Mouse (Mus musculus) spleen, adult 2 months (tissue): ENCODE measurements around the gene Eng. TPM values are rescaled to one million over a fixed set of nuclear protein-coding genes. Genes with fewer than 3 reads are reported as not detected.

Experiments
- DNase-seq, 2 experiments: peaks; one replicate each; pipeline versions ENCODE4 v3.0.0 to v3.0.0-alpha.2; 2012 to 2021; ENCODE audit warnings: low spot score in 2 of 2, low read depth in 1 of 2
- H3K27ac ChIP-seq: fragments of 200-500 bp; 2 replicates; pipeline ENCODE4 v1.5.1; 2012; ENCODE audit warnings: low read length, inconsistent platforms; ENCODE audit not compliant: insufficient read depth
- H3K27me3 ChIP-seq: fragments of 200-500 bp; 2 replicates; pipeline ENCODE4 v1.6.1; 2012; ENCODE audit warnings: mild to moderate bottlenecking, moderate library complexity, low read length, inconsistent platforms; ENCODE audit not compliant: control insufficient read depth, insufficient read depth
- H3K36me3 ChIP-seq: fragments of 200-500 bp; 2 replicates; pipeline ENCODE4 v1.6.1; 2012; ENCODE audit warnings: mild to moderate bottlenecking, low read length, inconsistent platforms; ENCODE audit not compliant: control insufficient read depth, insufficient read depth
- H3K4me1 ChIP-seq: fragments of 200-500 bp; 2 replicates; pipeline ENCODE4 v1.6.1; 2011; ENCODE audit warnings: inconsistent platforms; ENCODE audit not compliant: control insufficient read depth, insufficient read depth, insufficient read length
- H3K4me3 ChIP-seq: fragments of 200-500 bp; 2 replicates; pipeline ENCODE4 v1.5.1; 2011; ENCODE audit warnings: mild to moderate bottlenecking, inconsistent platforms; ENCODE audit not compliant: insufficient read depth, insufficient read length; ENCODE audit errors: extremely low read depth
- CTCF ChIP-seq: fragments of 200-500 bp; IDR thresholded peaks from 2 replicates; pipeline ENCODE4 v1.5.1; 2011; ENCODE audit warnings: mild to moderate bottlenecking, inconsistent platforms; ENCODE audit not compliant: insufficient read depth, insufficient read length, insufficient replicate concordance; ENCODE audit errors: extremely low read depth
- POLR2A ChIP-seq: fragments of 200-500 bp; IDR thresholded peaks from 2 replicates; pipeline ENCODE4 v1.6.1; 2011; ENCODE audit warnings: low read depth, low read length, inconsistent platforms
- WGBS: fragments of 180-500 bp; shearing (Covaris S2); methylation state at CpG from one replicate; pipeline ENCODE4 v1.1.7; 2018; 5-methylcytosine and 5-hydroxymethylcytosine counted together
- polyA plus RNA-seq: library from polyadenylated mRNA; depleted of rRNA; stranded (reverse); fragments of >200 nt; gene quantifications from 2 replicates; pipeline ENCODE4 v1.2.3, GENCODE M21; 2012

Gene Eng
- polyA plus RNA-seq, 1 experiment, result 132 TPM

DNA sequence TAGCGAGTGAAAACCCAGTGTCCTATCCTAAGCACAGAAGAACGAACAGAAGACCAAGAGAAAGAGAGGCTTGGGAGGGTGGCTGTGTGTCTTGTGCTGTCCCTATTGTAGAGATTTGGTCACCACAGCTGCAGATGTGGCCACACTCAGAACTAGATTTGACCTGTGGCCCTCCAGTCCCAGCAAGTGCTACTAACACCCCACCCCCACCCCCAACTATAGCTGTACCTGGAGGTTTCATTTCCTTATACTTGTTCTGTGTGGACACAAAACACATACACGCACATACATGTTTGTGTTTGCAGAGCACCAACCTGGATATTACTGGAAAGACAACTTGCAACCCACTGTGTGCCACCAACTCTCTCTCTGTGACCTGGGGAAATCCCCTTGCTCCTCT lies 73.7 kb downstream of the Eng start:
- peak overlapping the region; percentile 93 for H3K27ac ChIP-seq
- TF ChIP-seq CTCF (no peak), POLR2A (no peak)
- no peaks in the 10 kb centered on the region for H3K27me3 ChIP-seq
- peaks cover 3% of the 10 kb centered on the region for H3K36me3 ChIP-seq
- peak overlapping the region; percentile 5; the same call in 1 of the 2 replicates for H3K4me3 ChIP-seq
- 52% methylated on average over 3 of the region's 3 CpGs for WGBS
- no peak for DNase-seq
- peaks cover 33% of the 10 kb centered on the region; the same call in 1 of the 2 replicates for H3K4me1 ChIP-seq

DNA sequence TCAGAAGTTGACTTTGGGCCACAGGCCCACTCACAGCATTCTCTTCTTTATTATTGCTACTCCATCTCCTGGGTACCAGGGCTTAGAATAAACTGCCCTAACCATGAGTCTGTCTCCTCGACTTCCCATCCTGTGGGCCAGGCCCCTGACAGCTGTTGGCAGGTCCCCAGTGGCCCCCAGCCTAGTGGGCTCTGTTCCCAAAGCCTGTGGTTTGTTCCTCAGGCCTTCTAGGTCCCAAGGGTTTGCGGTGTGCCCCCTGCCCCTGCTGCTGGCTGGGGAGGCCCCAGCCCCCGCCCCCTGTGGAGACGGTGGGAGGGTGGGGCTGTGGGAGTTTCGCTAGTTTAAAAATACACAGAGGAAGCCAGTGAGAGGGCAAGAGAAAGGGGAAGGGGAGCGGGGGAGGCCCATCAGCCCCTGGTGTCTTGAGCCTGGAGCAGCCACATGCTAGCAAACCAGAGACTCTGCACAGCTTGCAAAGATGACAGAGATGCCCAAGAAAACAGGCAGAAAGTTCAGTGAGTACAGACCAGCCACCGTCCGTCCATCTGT lies 74.4 kb downstream of the Eng start, which contains the start of gene Sh2d3c:
TSS of gene Sh2d3c (plus strand) at position 375 of the 549 bp plus-strand sequence.
- Histone ChIP-seq H3K36me3 (peaks cover 6% of the 10 kb centered on the region), H3K27me3 (no peaks in the 10 kb centered on the region), H3K4me1 (peaks cover 29% of the 10 kb centered on the region; the same call in 1 of the 2 replicates), H3K4me3 (peak within 1 kb of the TSS; percentile 75), H3K27ac (peak within 1 kb of the TSS; percentile 93)
- WGBS, result 3% methylated on average over 8 of the region's 8 CpGs
- TF ChIP-seq CTCF (no peak), POLR2A (peak; percentile 32; the same call in 1 of the 2 replicates)
- peak in 1 of 2 experiments; percentile 70 for DNase-seq

DNA sequence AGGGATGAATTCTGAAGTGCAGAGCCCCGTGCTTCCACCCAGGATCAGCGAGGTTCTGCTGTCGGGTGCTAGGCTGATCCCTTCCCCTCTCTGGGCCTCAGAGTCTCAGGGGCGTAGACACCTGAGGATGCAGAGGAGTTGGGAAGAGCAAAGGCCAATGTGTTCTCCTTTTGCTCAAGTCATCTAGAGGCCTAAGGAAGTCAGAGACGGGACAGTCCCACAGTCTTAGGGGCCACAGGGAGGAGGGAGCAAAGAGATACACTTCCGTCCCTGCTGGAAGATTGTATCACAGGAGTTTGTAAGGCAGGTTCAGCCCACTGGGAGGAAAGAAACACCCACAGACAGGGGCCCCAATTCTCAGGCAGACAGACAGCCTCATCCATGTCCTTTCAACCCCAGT lies 75.7 kb downstream of the Eng start:
- no peak for DNase-seq
- peak overlapping the region; percentile 75 for H3K4me3 ChIP-seq
- no peak for TF ChIP-seq POLR2A
- TF ChIP-seq CTCF, result no peak

DNA sequence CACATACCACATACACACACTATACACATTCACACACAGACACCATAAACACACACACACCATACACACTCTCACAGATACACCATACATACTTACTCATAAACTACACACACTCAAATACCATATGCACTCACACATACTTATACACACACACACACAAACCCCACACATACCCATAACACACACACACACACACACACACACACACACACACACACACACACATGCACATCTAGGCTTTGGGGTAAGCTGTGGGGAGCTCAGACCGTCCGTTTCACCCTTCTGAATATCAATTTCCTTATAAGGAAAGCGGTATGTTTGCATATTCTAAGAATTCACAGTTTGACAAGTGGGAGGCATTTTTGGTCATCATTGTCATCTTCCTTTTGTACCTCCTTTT lies 76.2 kb downstream of the Eng start:
- Histone ChIP-seq H3K27ac (peak overlapping the region; percentile 93), H3K36me3 (peaks cover 12% of the 10 kb centered on the region), H3K4me1 (peaks cover 32% of the 10 kb centered on the region; the same call in 1 of the 2 replicates), H3K27me3 (no peaks in the 10 kb centered on the region), H3K4me3 (peak overlapping the region; percentile 75)
- 14% methylated on average over 3 of the region's 3 CpGs for WGBS
- no peak for DNase-seq
- no peak for TF ChIP-seq CTCF
- TF ChIP-seq POLR2A, result no peak

More for the DNA sequence above, 75.7 kb downstream of the Eng start:
- peaks cover 12% of the 10 kb centered on the region for H3K36me3 ChIP-seq
- 8% methylated on average over 6 of the region's 6 CpGs for WGBS
- H3K27ac ChIP-seq, result peak overlapping the region; percentile 93
- no peaks in the 10 kb centered on the region for H3K27me3 ChIP-seq
- H3K4me1 ChIP-seq, result peaks cover 31% of the 10 kb centered on the region; the same call in 1 of the 2 replicates

DNA sequence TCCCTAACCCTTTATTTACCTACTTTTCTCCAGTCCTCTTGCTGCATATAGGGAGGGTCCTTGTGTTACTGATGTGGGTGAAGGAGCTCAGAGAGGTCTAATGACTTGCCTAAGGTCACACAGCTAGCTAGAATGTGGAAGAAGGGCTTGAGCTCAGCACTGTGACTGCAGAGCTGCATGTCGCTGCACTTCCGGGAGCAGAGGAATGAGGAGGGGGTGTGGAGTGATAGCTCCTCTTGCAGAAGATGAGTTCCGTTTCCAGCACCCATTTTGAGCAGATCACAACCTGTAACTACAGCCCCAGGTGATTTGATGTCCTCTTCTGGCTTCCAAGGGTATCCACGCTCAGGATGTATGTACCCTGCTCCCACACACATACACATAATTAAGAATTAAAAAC lies 77.8 kb downstream of the Eng start:
- no peak overlapping the region for H3K4me3 ChIP-seq
- TF ChIP-seq CTCF (no peak), POLR2A (no peak)
- H3K36me3 ChIP-seq, result peaks cover 16% of the 10 kb centered on the region
- no peaks in the 10 kb centered on the region for H3K27me3 ChIP-seq
- peaks cover 37% of the 10 kb centered on the region; the same call in 1 of the 2 replicates for H3K4me1 ChIP-seq
- peak overlapping the region; percentile 1; the same call in 1 of the 2 replicates for H3K27ac ChIP-seq
- 80% methylated on average over 4 of the region's 4 CpGs for WGBS
- DNase-seq, result no peak

DNA sequence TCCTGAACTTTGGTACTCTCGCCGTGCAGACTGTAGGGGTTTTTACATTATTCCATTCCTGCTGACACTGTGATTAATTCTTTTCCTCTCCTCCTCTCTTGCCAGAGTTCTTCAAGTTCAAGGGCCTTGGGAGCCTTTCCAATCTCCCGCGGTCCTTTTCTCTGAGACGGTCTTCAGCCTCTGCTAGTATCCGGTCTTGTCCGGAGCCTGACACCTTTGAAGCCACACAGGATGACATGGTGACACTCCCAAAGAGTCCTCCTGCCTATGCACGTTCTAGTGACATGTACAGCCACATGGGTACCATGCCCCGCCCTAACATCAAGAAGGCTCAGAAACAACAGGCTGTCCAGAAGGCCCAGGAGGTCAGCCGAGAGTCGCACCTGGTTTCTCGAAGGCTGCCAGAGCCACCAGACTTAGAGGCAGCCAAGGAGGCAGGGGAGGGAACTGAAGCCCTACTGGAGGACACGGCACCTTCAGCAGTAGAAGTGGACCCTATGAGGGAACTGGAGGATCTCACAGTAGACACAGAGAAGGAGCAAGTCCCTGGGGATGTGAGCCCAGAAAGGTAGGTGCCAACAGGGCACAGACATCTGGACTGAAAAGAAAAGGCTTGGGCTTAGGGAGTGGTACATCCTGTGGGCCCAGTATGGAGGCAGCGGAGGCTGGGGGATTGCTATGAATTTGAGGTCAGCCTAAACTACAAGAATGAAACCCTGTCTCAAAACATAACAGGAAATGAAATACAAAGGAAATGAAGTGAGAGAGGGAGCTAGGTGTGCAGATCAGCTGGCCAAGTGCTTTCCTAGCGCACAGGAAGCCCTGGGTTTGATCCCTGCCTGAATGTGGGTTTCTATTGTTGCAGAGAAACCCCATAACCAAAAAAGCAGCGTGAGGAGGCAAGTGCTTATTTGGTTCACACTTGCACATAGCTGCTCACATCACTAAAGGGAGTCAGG lies 78.7 kb downstream of the Eng start:
- Histone ChIP-seq H3K27ac (peak overlapping the region; percentile 88), H3K36me3 (peaks cover 16% of the 10 kb centered on the region), H3K4me1 (peaks cover 27% of the 10 kb centered on the region; the same call in 1 of the 2 replicates), H3K27me3 (no peaks in the 10 kb centered on the region), H3K4me3 (no peak overlapping the region)
- peak in 1 of 2 experiments; percentile 32 for DNase-seq
- 70% methylated on average over 16 of the region's 16 CpGs for WGBS
- no peak for TF ChIP-seq CTCF
- no peak for TF ChIP-seq POLR2A
